Mouse (Mus musculus) hindbrain, embryonic 15.5 days (tissue): Measurements from ENCODE around the gene Vmn1r88. TPM values are rescaled to one million over a fixed set of nuclear protein-coding genes. Genes with fewer than 3 reads are reported as not detected.
"Not testable (repeated sequence)": the region's sequence is repeated elsewhere in the genome, so short reads cannot be mapped to it uniquely, and the experiment has no call there.

Experiments
- ATAC-seq: fragments of 200-750 bp; cut with Nextera tagmentation; 2 replicates; pipeline ENCODE4 v1.8.0; 2017; ENCODE audit warnings: low read depth, moderate number of reproducible peaks, moderate TSS enrichment; ENCODE audit not compliant: low FRiP score
- H3K27ac ChIP-seq: fragments of 300-500 bp; sonication (generic); replicated peaks from 2 replicates; pipeline ENCODE4 v1.5.1; 2015; ENCODE audit warnings: mild to moderate bottlenecking, inconsistent platforms
- H3K27me3 ChIP-seq: fragments of 300-500 bp; sonication (generic); 2 replicates; pipeline ENCODE4 v1.6.1; 2015; ENCODE audit warnings: control low read depth, inconsistent platforms
- H3K36me3 ChIP-seq: fragments of 300-500 bp; sonication (generic); 2 replicates; pipeline ENCODE4 v1.6.1; 2015; ENCODE audit warnings: control low read depth, inconsistent platforms
- H3K4me1 ChIP-seq: fragments of 300-500 bp; sonication (generic); replicated peaks from 2 replicates; pipeline ENCODE4 v1.6.1; 2015; ENCODE audit warnings: control low read depth, inconsistent platforms
- H3K4me2 ChIP-seq: fragments of 300-500 bp; sonication (generic); 2 replicates; pipeline ENCODE4 v1.6.1; 2015; ENCODE audit warnings: moderate library complexity, mild to moderate bottlenecking, inconsistent platforms
- H3K4me3 ChIP-seq: fragments of 300-500 bp; sonication (generic); 2 replicates; pipeline ENCODE4 v1.5.1; 2015; ENCODE audit warnings: mild to moderate bottlenecking, inconsistent platforms
- H3K9ac ChIP-seq: fragments of 300-500 bp; sonication (generic); 2 replicates; pipeline ENCODE4 v1.6.1; 2015; ENCODE audit warnings: inconsistent platforms
- H3K9me3 ChIP-seq: fragments of 300-500 bp; sonication (generic); 2 replicates; pipeline ENCODE4 v1.6.1; 2016; ENCODE audit warnings: control low read depth, inconsistent platforms
- WGBS: fragments of 180-500 bp; shearing (Covaris S2); methylation state at CpG from one replicate; pipeline ENCODE4 v1.1.7; 2015; 5-methylcytosine and 5-hydroxymethylcytosine counted together
- polyA plus RNA-seq: library from polyadenylated mRNA; unstranded; fragments of >200 nt; fragmentation: Nextera tagmentation; extraction: Ambion mirVana; gene quantifications from 2 replicates; pipeline ENCODE4 v1.2.1, GENCODE M21; 2015

Gene Vmn1r88
- polyA plus RNA-seq, result not detected in 2 replicates

GRCm38 (mm10) chr7:13159268-13159667 lies at the start of gene Vmn1r88:
Gene Vmn1r88, plus strand, starts transcription at chr7:13159568.
- H3K9ac ChIP-seq, result no peak within 1 kb of the TSS
- no peaks in the 10 kb centered on the region for H3K9me3 ChIP-seq
- H3K36me3 ChIP-seq, result no peaks in the 10 kb centered on the region
- no peak within 1 kb of the TSS for H3K4me3 ChIP-seq
- H3K4me1 ChIP-seq, result no peaks in the 10 kb centered on the region
- H3K27me3 ChIP-seq, result no peaks in the 10 kb centered on the region
- H3K27ac ChIP-seq, result no peak within 1 kb of the TSS
- ATAC-seq, result no peak
- H3K4me2 ChIP-seq, result no peak within 1 kb of the TSS

- no peaks in the 10 kb centered on the region for H3K9me3 ChIP-seq
- ATAC-seq, result no peak
- no peaks in the 10 kb centered on the region for H3K36me3 ChIP-seq
- no peak within 1 kb of the TSS for H3K4me2 ChIP-seq
- H3K4me3 ChIP-seq, result no peak within 1 kb of the TSS
- H3K27ac ChIP-seq, result no peak within 1 kb of the TSS
- no peaks in the 10 kb centered on the region for H3K4me1 ChIP-seq
- no peak within 1 kb of the TSS for H3K9ac ChIP-seq
- H3K27me3 ChIP-seq, result no peaks in the 10 kb centered on the region
Measured at GRCm38 (mm10) chr7:13119817-13120216, 39.6 kb upstream of the Vmn1r88 start, which contains the start of gene Vmn1r86. Gene Vmn1r86, minus strand, starts transcription at chr7:13119917.

- H3K9me3 ChIP-seq, H3K36me3 ChIP-seq, H3K27me3 ChIP-seq, H3K27ac ChIP-seq, H3K4me1 ChIP-seq: not testable (repeated sequence)
- 3% methylated on average over 19 of the region's 34 CpGs for WGBS
- peak; percentile 97 for ATAC-seq
- Histone ChIP-seq H3K9ac (0 out of 2 replicates have a peak overlapping the region, but pooled peaks have one; percentile 13), H3K4me2 (peak overlapping the region; percentile 52), H3K4me3 (peak overlapping the region; percentile 33)
Measured at GRCm38 (mm10) chr7:13123554-13124153, 35.7 kb upstream of the Vmn1r88 start.

DNA sequence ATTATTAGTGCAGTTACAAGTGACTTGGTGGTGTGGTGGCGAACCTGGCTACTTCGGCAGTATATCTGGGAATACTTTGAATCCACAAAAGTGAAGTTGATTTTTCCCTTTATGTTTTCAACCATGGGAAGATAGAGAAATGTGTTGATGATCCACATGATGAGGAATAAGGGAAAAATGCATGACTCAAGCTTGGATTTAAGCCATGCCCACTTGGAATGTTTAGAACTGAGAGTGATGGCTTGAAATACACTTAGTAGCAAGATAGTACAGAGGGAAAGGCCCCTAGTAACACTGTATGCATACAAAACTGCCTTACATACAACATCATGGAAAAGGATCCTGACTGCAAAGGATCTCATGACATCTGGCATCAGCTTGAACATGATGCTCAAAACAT lies 27.5 kb upstream of the Vmn1r88 start:
- no peak overlapping the region for H3K27ac ChIP-seq

GRCm38 (mm10) chr7:13137340-13137739 lies 22.0 kb upstream of the Vmn1r88 start:
- ATAC-seq, result no peak
- no peak overlapping the region for H3K9ac ChIP-seq

More for the DNA sequence above, 27.5 kb upstream of the Vmn1r88 start:
- Histone ChIP-seq H3K4me1 (no peaks in the 10 kb centered on the region), H3K27me3 (no peaks in the 10 kb centered on the region), H3K4me3 (no peak overlapping the region), H3K36me3 (no peaks in the 10 kb centered on the region), H3K9ac (no peak overlapping the region), H3K4me2 (no peak overlapping the region), H3K9me3 (no peaks in the 10 kb centered on the region)
- no peak for ATAC-seq
- WGBS, result 91% methylated on average over 2 of the region's 2 CpGs

DNA sequence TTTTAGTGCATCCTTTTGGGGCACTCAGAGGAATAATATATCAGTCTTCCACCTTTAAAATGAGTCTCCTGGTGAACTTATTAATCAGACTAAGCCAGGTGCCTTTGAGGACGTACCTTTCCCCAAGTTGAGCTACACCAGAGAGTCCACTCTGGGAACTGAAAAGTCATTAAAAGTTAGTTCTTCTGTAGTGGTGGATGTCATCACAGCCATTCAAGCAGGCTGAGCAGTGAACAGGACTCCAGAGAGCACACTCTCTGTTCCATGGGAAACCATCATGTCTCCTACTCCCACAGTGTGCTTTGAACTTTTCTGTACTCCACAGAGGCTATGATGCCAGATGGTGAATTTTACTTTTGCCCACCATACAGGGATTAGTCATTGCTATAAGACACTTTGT lies 19.3 kb upstream of the Vmn1r88 start, which contains the start of gene Vmn1r87:
Gene Vmn1r87, minus strand, starts transcription at position 101 of the 400 bp plus-strand sequence.
- no peaks in the 10 kb centered on the region for H3K36me3 ChIP-seq
- WGBS, result 74% methylated on average over 1 of the region's 1 CpGs
- H3K9ac ChIP-seq, result no peak within 1 kb of the TSS
- H3K4me2 ChIP-seq, result no peak within 1 kb of the TSS
- no peak within 1 kb of the TSS for H3K4me3 ChIP-seq
- no peaks in the 10 kb centered on the region for H3K9me3 ChIP-seq
- H3K4me1 ChIP-seq, result no peaks in the 10 kb centered on the region
- H3K27me3 ChIP-seq, result no peaks in the 10 kb centered on the region
- no peak within 1 kb of the TSS for H3K27ac ChIP-seq
- ATAC-seq, result no peak

More at GRCm38 (mm10) chr7:13137340-13137739, 22.0 kb upstream of the Vmn1r88 start:
- H3K27me3 ChIP-seq, result no peaks in the 10 kb centered on the region
- no peaks in the 10 kb centered on the region for H3K9me3 ChIP-seq
- no peak overlapping the region for H3K27ac ChIP-seq
- H3K36me3 ChIP-seq, result no peaks in the 10 kb centered on the region
- no peaks in the 10 kb centered on the region for H3K4me1 ChIP-seq
- H3K4me2 ChIP-seq, result no peak overlapping the region
- no peak overlapping the region for H3K4me3 ChIP-seq

GRCm38 (mm10) chr7:13212720-13213119 lies 53.4 kb downstream of the Vmn1r88 start, which contains the start of gene Vmn1r89:
Gene Vmn1r89, plus strand, starts transcription at chr7:13213020.
- Histone ChIP-seq H3K4me1 (no peaks in the 10 kb centered on the region), H3K27me3 (no peaks in the 10 kb centered on the region), H3K4me3 (no peak within 1 kb of the TSS), H3K4me2 (no peak within 1 kb of the TSS), H3K27ac (no peak within 1 kb of the TSS), H3K36me3 (no peaks in the 10 kb centered on the region), H3K9ac (no peak within 1 kb of the TSS), H3K9me3 (no peaks in the 10 kb centered on the region)
- no peak for ATAC-seq

Other genes with a start within 250 kb of the Vmn1r88 start
- gene Rps5, start 237.3 kb upstream of the Vmn1r88 start, polyA plus RNA-seq, result 549 and 585 TPM in 2 replicates
- 1.1 and 1.3 TPM in 2 replicates for gene Rnf225, start 232.2 kb upstream of the Vmn1r88 start, polyA plus RNA-seq
- 13.4 and 13.6 TPM in 2 replicates for gene Zfp324, start 193.7 kb upstream of the Vmn1r88 start, polyA plus RNA-seq
- gene Zfp446, start 181.7 kb upstream of the Vmn1r88 start, polyA plus RNA-seq, result 11.7 and 11.8 TPM in 2 replicates
- gene Slc27a5, start 161.4 kb upstream of the Vmn1r88 start, polyA plus RNA-seq, result 0.39 and 0.45 TPM in 2 replicates
- 217 and 230 TPM in 2 replicates for gene Trim28, start 160.5 kb upstream of the Vmn1r88 start, polyA plus RNA-seq
- 40.7 and 42.5 TPM in 2 replicates for gene Zbtb45, start 149.5 kb upstream of the Vmn1r88 start, polyA plus RNA-seq
- gene Chmp2a, start 124.8 kb upstream of the Vmn1r88 start, polyA plus RNA-seq, result 170 and 171 TPM in 2 replicates
- 162 and 163 TPM in 2 replicates for gene Ube2m, start 121.3 kb upstream of the Vmn1r88 start, polyA plus RNA-seq
- 9.0 and 9.3 TPM in 2 replicates for gene Mzf1, start 104.8 kb upstream of the Vmn1r88 start, polyA plus RNA-seq
- 0.13 and 0.14 TPM in 2 replicates for gene Vmn1r85, start 64.4 kb upstream of the Vmn1r88 start, polyA plus RNA-seq
- 0.03 TPM in 1 of 2 replicates, not detected in the other for gene Vmn1r86, start 39.7 kb upstream of the Vmn1r88 start, polyA plus RNA-seq
- gene Vmn1r87, start 19.4 kb upstream of the Vmn1r88 start, polyA plus RNA-seq, result not detected in 2 replicates
- gene Vmn1r89, start 53.5 kb downstream of the Vmn1r88 start, polyA plus RNA-seq, result not detected in 2 replicates
- 38.2 and 41.1 TPM in 2 replicates for gene Lig1, start 117.7 kb downstream of the Vmn1r88 start, polyA plus RNA-seq
- 11.8 and 14.2 TPM in 2 replicates for gene Zswim9, start 119.2 kb downstream of the Vmn1r88 start, polyA plus RNA-seq
- 0.48 and 0.64 TPM in 2 replicates for gene Pla2g4c, start 165.1 kb downstream of the Vmn1r88 start, polyA plus RNA-seq
- gene Cabp5, start 238.6 kb downstream of the Vmn1r88 start, polyA plus RNA-seq, result 0.09 TPM in 2 replicates